In the genomic region with DNA sequence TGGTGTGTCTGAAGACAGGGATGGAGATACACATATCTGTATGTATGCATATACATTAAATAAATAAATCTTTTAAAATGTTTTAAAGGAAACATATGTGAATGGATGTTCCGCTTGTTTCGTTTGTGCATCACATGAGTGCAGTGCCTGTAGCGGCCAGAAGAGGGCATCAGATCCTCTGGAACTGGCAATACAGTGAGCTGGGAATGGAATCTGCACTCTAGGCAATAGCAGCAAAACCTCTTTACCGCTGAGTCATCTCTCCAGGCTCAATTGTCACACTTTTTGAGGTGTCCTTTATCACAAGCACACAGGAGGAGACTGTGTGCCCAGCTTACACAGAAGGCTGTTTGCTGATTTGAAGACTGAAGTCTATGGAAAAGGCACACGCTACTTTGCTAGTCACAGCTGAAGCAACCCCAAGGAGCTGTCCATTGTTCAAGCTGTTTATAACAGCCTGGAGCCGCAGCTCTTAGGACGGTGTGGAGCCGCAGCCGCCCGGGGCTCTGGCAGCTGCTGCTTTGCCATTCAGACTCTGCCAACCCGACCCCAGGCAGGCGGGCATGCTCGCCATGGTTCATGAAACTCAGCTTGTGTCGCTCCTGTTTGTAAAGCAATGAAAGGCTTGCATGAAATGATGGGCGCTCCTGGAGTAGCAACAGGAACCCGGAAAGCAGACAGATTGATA, we compare ENCODE assay signal across 9 mouse cellular contexts. TPM values are rescaled to one million over a fixed set of nuclear protein-coding genes. Genes with fewer than 3 reads are reported as not detected.
DNase-seq lines count a peak whose midpoint lies in the region; ATAC-seq and TF ChIP-seq lines count a peak whose summit lies in the region.
"Had no signal": no experiment of that assay in that cellular context is flagged by ENCODE, and none has a peak within 500 bp of the region (broad histone marks: within the 10 kb centered on the region; RNA-seq: fewer than 3 reads in every experiment).

No protein-coding gene starts in this region.

- H3K4me1 ChIP-seq in kidney, adult 2 months (ENCODE audit: control insufficient read depth, insufficient read depth, low read length): no peaks in the 10 kb centered on the region
- peaks cover 0 to 4% of the 10 kb centered on the region in 2 experiments; a peak in 1 of 4 replicates for H3K4me1 ChIP-seq in ES-E14 (ENCODE audit: control insufficient read depth in 2 of 2, insufficient read depth in 2 of 2, low read length in 2 of 2, poor library complexity in 1 of 2)
- no peaks in the 10 kb centered on the region for H3K4me1 ChIP-seq in hindbrain, embryonic 16.5 days (ENCODE audit: control insufficient read depth, insufficient read depth, low read depth, low read length)
- H3K4me1 ChIP-seq: heart, embryonic 13.5 days had no signal

- peak; percentile 84 for ATAC-seq in hindbrain, embryonic 16.5 days

- H3K27ac ChIP-seq in kidney, adult 2 months (ENCODE audit: insufficient read depth, low read depth, low read length): no peak overlapping the region
- H3K27ac ChIP-seq in ES-E14 (ENCODE audit: insufficient read depth, low read depth, low read length, poor library complexity, severe bottlenecking): no peak overlapping the region
- 0 out of 2 replicates have a peak overlapping the region, but pooled peaks have one; percentile 8 for H3K27ac ChIP-seq in hindbrain, embryonic 16.5 days (ENCODE audit: low read depth, low read length)
- H3K27ac ChIP-seq: heart, embryonic 13.5 days had no signal

- TF ChIP-seq POLR2A in kidney, adult 2 months (IDR thresholded peaks at IDR 0.05; ENCODE audit: low read depth, low read length): no peak

- no peaks in the 10 kb centered on the region for H3K9me3 ChIP-seq in ES-E14 (ENCODE audit: control insufficient read depth, insufficient read depth, low read depth, low read length)
- H3K9me3 ChIP-seq in hindbrain, embryonic 16.5 days (ENCODE audit: control insufficient read depth, low read length): no peaks in the 10 kb centered on the region

- in situ Hi-C loops in ES-E14 (cut with MboI; ENCODE audit: low sequenced_read_pairs in 2 of 2, unreplicated experiment in 2 of 2): no loop called here

- H3K9ac ChIP-seq in ES-E14 (ENCODE audit: insufficient read depth, low read depth, low read length, poor library complexity, severe bottlenecking): no peak overlapping the region
- H3K9ac ChIP-seq in hindbrain, embryonic 16.5 days (ENCODE audit: low read depth, low read length): no peak overlapping the region
- H3K9ac ChIP-seq: heart, embryonic 13.5 days had no signal

- DNase-seq in kidney, adult 2 months: no peak
- DNase-seq in kidney, adult 9 months: no peak
- DNase-seq in 416B (ENCODE audit: low read depth) (peak; percentile 53), ES-E14 (ENCODE audit: low read depth, low spot score) (no peak)
- no peak for DNase-seq in urinary bladder, postnatal 10 days (ENCODE audit: low spot score)
- no peak for DNase-seq in natural killer cell, adult 2 months (ENCODE audit: low spot score in 2 of 2)
- DNase-seq in thymus, postnatal 10 days (ENCODE audit: low spot score in 2 of 2): no peak

- peak overlapping the region; percentile 33 for H3K4me2 ChIP-seq in hindbrain, embryonic 16.5 days (ENCODE audit: low read length)
- H3K4me2 ChIP-seq: heart, embryonic 13.5 days had no signal

- H3K27me3 ChIP-seq in kidney, adult 2 months (replicated peaks; ENCODE audit: control insufficient read depth, insufficient read depth, low read length): no peaks in the 10 kb centered on the region
- no peaks in the 10 kb centered on the region for H3K27me3 ChIP-seq in hindbrain, embryonic 16.5 days (replicated peaks; ENCODE audit: control insufficient read depth, insufficient read depth, low read length)

- no peak overlapping the region for H3K4me3 ChIP-seq in kidney, adult 2 months (ENCODE audit: insufficient read depth, low read depth, low read length)
- no peak overlapping the region; a peak in 1 of 4 replicates for H3K4me3 ChIP-seq in ES-E14 (ENCODE audit: insufficient read depth in 1 of 2, low read depth in 1 of 2, low read length in 2 of 2, poor library complexity in 1 of 2, severe bottlenecking in 1 of 2)
- no peak overlapping the region for H3K4me3 ChIP-seq in hindbrain, embryonic 16.5 days (ENCODE audit: low read length)
- H3K4me3 ChIP-seq: heart, embryonic 13.5 days had no signal

- TF ChIP-seq CTCF in kidney, adult 2 months (conservative IDR thresholded peaks at IDR 0.05; ENCODE audit: insufficient read depth, insufficient read length, low read depth, low read length): peak; percentile 32; the same call in 1 of the 2 replicates

- H3K36me3 ChIP-seq in kidney, adult 2 months (ENCODE audit: control insufficient read depth, insufficient read depth, low read length): no peaks in the 10 kb centered on the region
- H3K36me3 ChIP-seq in ES-E14 (ENCODE audit: control insufficient read depth, insufficient read depth, low read length, poor library complexity, severe bottlenecking): no peaks in the 10 kb centered on the region
- H3K36me3 ChIP-seq in hindbrain, embryonic 16.5 days (ENCODE audit: control insufficient read depth, insufficient read depth, low read length): no peaks in the 10 kb centered on the region
- H3K36me3 ChIP-seq: heart, embryonic 13.5 days had no signal

- WGBS in kidney, adult 2 months: 68% methylated on average over 16 of the region's 16 CpGs
- WGBS in hindbrain, embryonic 16.5 days: 47% methylated on average over 16 of the region's 16 CpGs

TF ChIP-seq in ES-E14, 5 proteins besides CTCF, POLR2A, EP300 and RAD21:
- TF ChIP-seq ZNF384 (IDR thresholded peaks at IDR 0.05; ENCODE audit: low read depth, low read length): no peak
- no peak for TF ChIP-seq ZC3H11A (IDR thresholded peaks at IDR 0.05; ENCODE audit: borderline replicate concordance, low read depth, low read length)
- no peak for TF ChIP-seq CHD2 (IDR thresholded peaks at IDR 0.05; ENCODE audit: low read depth, low read length)
- peak; percentile 78 for TF ChIP-seq MAFK (IDR thresholded peaks at IDR 0.05; ENCODE audit: insufficient read depth, low read depth, low read length)
TF ChIP-seq in ES-E14: peak in this region for 1.

RNA-seq across cellular contexts. Expression of a gene that starts 9.2 kb away (rescaled TPM):
- 52.3 and 68.0 TPM in 2 replicates for polyA plus RNA-seq in kidney, adult 2 months (2012; rRNA removed)
- 72.3 and 80.4 TPM in 2 replicates for total RNA-seq in ES-E14 (2012; rRNA removed)
- 105 and 109 TPM in 2 replicates for polyA plus RNA-seq in hindbrain, embryonic 16.5 days (2015; fragmentation: Nextera tagmentation; extraction: Ambion mirVana)

RNA-seq across cellular contexts. Expression of a gene that starts 24.3 kb away (rescaled TPM):
- polyA plus RNA-seq in kidney, adult 2 months (2012; rRNA removed): 23.2 and 27.7 TPM in 2 replicates
- total RNA-seq in ES-E14 (2012; rRNA removed): 16.1 and 17.9 TPM in 2 replicates
- polyA plus RNA-seq in hindbrain, embryonic 16.5 days (2015; fragmentation: Nextera tagmentation; extraction: Ambion mirVana): 24.8 and 29.2 TPM in 2 replicates
